Mouse (Mus musculus): ENCODE results near the gene Rbp7. TPM values are rescaled to one million over a fixed set of nuclear protein-coding genes. Genes with fewer than 3 reads are reported as not detected.
"Not testable (repeated sequence)": the region's sequence is repeated elsewhere in the genome, so short reads cannot be mapped to it uniquely, and the experiment has no call there.

Rbp7 gene
- polyA plus RNA-seq, 1 experiment = not detected

GRCm38 (mm10) chr4:149484566-149484965 is 29.8 kb upstream of the Rbp7 start:
- Histone ChIP-seq H3K4me3 (replicated peaks) (peak overlapping the region; percentile 98), H3K27me3 (replicated peaks) (no peaks in the 10 kb centered on the region), H3K9me3 (no peaks in the 10 kb centered on the region), H3K4me1 (peaks cover 33% of the 10 kb centered on the region), H3K36me3 (replicated peaks; ENCODE audit: low read length) (peaks cover 34% of the 10 kb centered on the region)
- TF ChIP-seq GATA1 (IDR thresholded peaks at IDR 0.05; ENCODE audit: borderline replicate concordance, low read length) (no peak), FLI1 (IDR thresholded peaks at IDR 0.05; ENCODE audit: low read length) (no peak)

- H3K4me3 ChIP-seq (replicated peaks) = no peak within 1 kb of the TSS
- H3K36me3 ChIP-seq (replicated peaks; ENCODE audit: low read length) = peaks cover 39% of the 10 kb centered on the region
- TF ChIP-seq GATA1 (IDR thresholded peaks at IDR 0.05; ENCODE audit: borderline replicate concordance, low read length) = no peak
- no peak for TF ChIP-seq FLI1 (IDR thresholded peaks at IDR 0.05; ENCODE audit: low read length)
- peaks cover 3% of the 10 kb centered on the region; the same call in 1 of the 2 replicates for H3K4me1 ChIP-seq
- peaks cover 6% of the 10 kb centered on the region for H3K27me3 ChIP-seq (replicated peaks)
- H3K9me3 ChIP-seq = peaks cover 5% of the 10 kb centered on the region; the same call in 1 of the 2 replicates
Observed at GRCm38 (mm10) chr4:149477078-149477477, 22.3 kb upstream of the Rbp7 start, which contains the start of gene Tmem274. Gene Tmem274 (plus strand): TSS chr4:149477378.

DNA sequence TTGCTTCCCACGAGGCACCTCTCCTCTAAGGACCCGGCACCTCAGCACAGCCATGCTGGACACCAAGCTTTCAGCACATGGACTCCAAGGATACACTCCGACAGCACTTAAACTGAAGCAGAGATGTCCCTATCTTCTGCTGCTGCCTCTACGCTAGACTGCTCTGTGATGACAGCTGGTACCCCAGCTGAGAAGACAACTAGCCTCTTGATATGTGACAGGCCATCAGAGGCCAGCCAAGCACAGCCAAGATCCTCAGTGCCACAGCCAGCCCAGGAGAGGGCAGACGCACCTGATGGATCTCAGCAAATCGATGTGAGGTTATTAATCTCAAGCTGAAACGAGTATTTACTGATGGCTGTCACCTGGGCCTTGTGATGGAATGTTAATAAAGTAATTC is 20.3 kb upstream of the Rbp7 start:
- Histone ChIP-seq H3K4me1 (peaks cover 3% of the 10 kb centered on the region; the same call in 1 of the 2 replicates), H3K9me3 (peaks cover 5% of the 10 kb centered on the region; the same call in 1 of the 2 replicates), H3K36me3 (replicated peaks; ENCODE audit: low read length) (peaks cover 48% of the 10 kb centered on the region), H3K27me3 (replicated peaks) (peaks cover 6% of the 10 kb centered on the region), H3K4me3 (replicated peaks) (no peak overlapping the region)
- TF ChIP-seq GATA1 (IDR thresholded peaks at IDR 0.05; ENCODE audit: borderline replicate concordance, low read length) (no peak), FLI1 (IDR thresholded peaks at IDR 0.05; ENCODE audit: low read length) (no peak)

DNA sequence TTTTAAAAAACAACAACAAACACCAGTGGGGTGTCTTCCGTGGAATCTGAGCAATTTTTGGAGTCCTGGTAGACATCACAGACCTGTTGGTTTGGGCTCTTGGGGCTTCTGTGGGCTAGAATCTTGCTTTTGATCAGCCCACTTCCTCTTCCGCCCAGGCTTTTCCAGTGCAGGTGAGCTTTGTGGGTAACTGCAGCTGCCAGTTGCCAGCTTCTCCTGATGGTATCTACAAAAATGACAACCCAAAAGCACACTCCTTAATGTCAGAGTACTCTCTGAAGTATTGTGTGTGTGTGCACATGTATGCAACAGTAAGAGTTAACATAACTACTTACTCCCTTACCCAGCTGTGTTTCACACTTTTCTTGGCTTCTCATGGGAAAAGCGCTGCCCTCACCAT is 14.8 kb upstream of the Rbp7 start:
- Histone ChIP-seq H3K4me1 (no peaks in the 10 kb centered on the region), H3K27me3 (replicated peaks) (peaks cover 5% of the 10 kb centered on the region), H3K36me3 (replicated peaks; ENCODE audit: low read length) (peaks cover 61% of the 10 kb centered on the region), H3K4me3 (replicated peaks) (no peak overlapping the region), H3K9me3 (peaks cover 5% of the 10 kb centered on the region; the same call in 1 of the 2 replicates)
- TF ChIP-seq FLI1 (IDR thresholded peaks at IDR 0.05; ENCODE audit: low read length) (no peak), GATA1 (IDR thresholded peaks at IDR 0.05; ENCODE audit: borderline replicate concordance, low read length) (no peak)

GRCm38 (mm10) chr4:149463435-149463950 is 8.7 kb upstream of the Rbp7 start:
- peaks cover 11% of the 10 kb centered on the region for H3K36me3 ChIP-seq (replicated peaks; ENCODE audit: low read length)
- H3K9me3 ChIP-seq = peaks cover 5% of the 10 kb centered on the region
- H3K4me3 ChIP-seq (replicated peaks) = no peak overlapping the region
- H3K27me3 ChIP-seq (replicated peaks) = peaks cover 38% of the 10 kb centered on the region
- TF ChIP-seq GATA1 (IDR thresholded peaks at IDR 0.05; ENCODE audit: borderline replicate concordance, low read length) = no peak
- TF ChIP-seq FLI1 (IDR thresholded peaks at IDR 0.05; ENCODE audit: low read length) = no peak
- peaks cover 13% of the 10 kb centered on the region for H3K4me1 ChIP-seq

- Histone ChIP-seq H3K36me3 (replicated peaks; ENCODE audit: low read length) (peaks cover 2% of the 10 kb centered on the region), H3K27me3 (replicated peaks) (peaks cover 43% of the 10 kb centered on the region), H3K4me1 (peaks cover 19% of the 10 kb centered on the region)
Observed at GRCm38 (mm10) chr4:149462305-149462971, 7.7 kb upstream of the Rbp7 start.

GRCm38 (mm10) chr4:149461579-149462304 is 7.0 kb upstream of the Rbp7 start:
- H3K27me3 ChIP-seq (replicated peaks) = peaks cover 46% of the 10 kb centered on the region
- H3K36me3 ChIP-seq (replicated peaks; ENCODE audit: low read length) = no peaks in the 10 kb centered on the region
- TF ChIP-seq GATA1 (IDR thresholded peaks at IDR 0.05; ENCODE audit: borderline replicate concordance, low read length) (no peak), FLI1 (IDR thresholded peaks at IDR 0.05; ENCODE audit: low read length) (no peak)
- peaks cover 19% of the 10 kb centered on the region for H3K4me1 ChIP-seq
- H3K4me3 ChIP-seq (replicated peaks) = no peak overlapping the region
- H3K9me3 ChIP-seq = peaks cover 5% of the 10 kb centered on the region

More at GRCm38 (mm10) chr4:149462305-149462971, 7.7 kb upstream of the Rbp7 start:
- TF ChIP-seq FLI1 (IDR thresholded peaks at IDR 0.05; ENCODE audit: low read length) = no peak
- TF ChIP-seq GATA1 (IDR thresholded peaks at IDR 0.05; ENCODE audit: borderline replicate concordance, low read length) = no peak
- Histone ChIP-seq H3K4me3 (replicated peaks) (no peak overlapping the region), H3K9me3 (peaks cover 5% of the 10 kb centered on the region)

- H3K36me3 ChIP-seq (replicated peaks; ENCODE audit: low read length); H3K4me3 ChIP-seq (replicated peaks); H3K9me3 ChIP-seq: not testable (repeated sequence)
- Histone ChIP-seq H3K27me3 (replicated peaks) (peaks cover 51% of the 10 kb centered on the region), H3K4me1 (peaks cover 19% of the 10 kb centered on the region)
Observed at GRCm38 (mm10) chr4:149460475-149460874, 5.7 kb upstream of the Rbp7 start.

GRCm38 (mm10) chr4:149459425-149459824 is 4.6 kb upstream of the Rbp7 start:
- H3K36me3 ChIP-seq (replicated peaks; ENCODE audit: low read length) = no peaks in the 10 kb centered on the region
- peaks cover 52% of the 10 kb centered on the region for H3K27me3 ChIP-seq (replicated peaks)
- no peak overlapping the region for H3K4me3 ChIP-seq (replicated peaks)
- no peak for TF ChIP-seq GATA1 (IDR thresholded peaks at IDR 0.05; ENCODE audit: borderline replicate concordance, low read length)
- no peak for TF ChIP-seq FLI1 (IDR thresholded peaks at IDR 0.05; ENCODE audit: low read length)
- peaks cover 5% of the 10 kb centered on the region for H3K9me3 ChIP-seq
- peaks cover 21% of the 10 kb centered on the region for H3K4me1 ChIP-seq

- TF ChIP-seq FLI1 (IDR thresholded peaks at IDR 0.05; ENCODE audit: low read length) = no peak
- no peak for TF ChIP-seq GATA1 (IDR thresholded peaks at IDR 0.05; ENCODE audit: borderline replicate concordance, low read length)
- Histone ChIP-seq H3K27me3 (replicated peaks) (peaks cover 55% of the 10 kb centered on the region), H3K36me3 (replicated peaks; ENCODE audit: low read length) (no peaks in the 10 kb centered on the region), H3K4me1 (peaks cover 25% of the 10 kb centered on the region), H3K4me3 (replicated peaks) (no peak overlapping the region), H3K9me3 (peaks cover 5% of the 10 kb centered on the region)
Observed at GRCm38 (mm10) chr4:149458526-149458925, 3.7 kb upstream of the Rbp7 start.

All from megakaryocyte, embryonic 14.5 days (primary cell).